Mouse (Mus musculus) C2C12 (cell line): ENCODE measurements at regions not wholly inside any gene's neighbourhood (a gene's known extent, or its start where the extent isn't known, plus 50 kb on each side); places are given as distances from the start of the nearest gene placed in this dataset.

Experiments
- CEBPB ChIP-seq: IDR thresholded peaks from one replicate; pipeline ENCODE4 v1.6.1; 2011; ENCODE audit warnings: low read depth, mild to moderate bottlenecking, control low read depth, moderate library complexity
- CTCF ChIP-seq: IDR thresholded peaks from one replicate; pipeline ENCODE4 v1.5.1; 2011; ENCODE audit not compliant: control insufficient read depth, insufficient read depth, insufficient read length
- MAX ChIP-seq: IDR thresholded peaks from one replicate; pipeline ENCODE4 v1.6.1; 2011; ENCODE audit warnings: mild to moderate bottlenecking, control low read depth
- MYOD1 ChIP-seq: IDR thresholded peaks from one replicate; pipeline ENCODE4 v1.6.1; 2011; ENCODE audit warnings: low read depth; ENCODE audit not compliant: control insufficient read depth, insufficient read length
- MYOG ChIP-seq: IDR thresholded peaks from one replicate; pipeline ENCODE4 v1.6.1; 2011; ENCODE audit not compliant: control insufficient read depth, insufficient read length; ENCODE audit errors: extremely low read depth

DNA sequence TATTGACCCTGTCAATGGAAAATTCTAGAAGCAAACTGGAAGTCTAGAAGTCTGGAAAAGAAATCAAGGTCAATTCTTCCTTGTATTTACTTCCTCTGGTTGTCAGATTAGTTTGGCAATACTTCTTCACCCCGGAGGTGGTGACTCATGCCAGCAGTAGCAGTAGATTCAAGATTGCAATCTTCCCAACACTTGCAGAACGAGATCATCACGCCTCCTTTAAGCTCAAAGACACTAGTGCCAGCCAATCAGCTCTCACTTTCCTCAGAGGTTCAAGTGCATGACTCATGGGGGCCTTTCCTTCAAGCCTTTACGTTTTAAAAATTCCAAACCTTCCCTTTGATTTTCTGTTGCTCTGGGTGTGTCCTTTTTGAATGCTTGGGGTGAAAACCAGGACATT, 64.9 kb upstream of the Rps6ka3 start:
- no peak for TF ChIP-seq MYOG
- no peak for TF ChIP-seq CTCF
- TF ChIP-seq MYOD1: no peak
- no peak for TF ChIP-seq MAX
- TF ChIP-seq CEBPB: no peak
